ENCODE assay signal across 8 mouse cellular contexts in the genomic region with DNA sequence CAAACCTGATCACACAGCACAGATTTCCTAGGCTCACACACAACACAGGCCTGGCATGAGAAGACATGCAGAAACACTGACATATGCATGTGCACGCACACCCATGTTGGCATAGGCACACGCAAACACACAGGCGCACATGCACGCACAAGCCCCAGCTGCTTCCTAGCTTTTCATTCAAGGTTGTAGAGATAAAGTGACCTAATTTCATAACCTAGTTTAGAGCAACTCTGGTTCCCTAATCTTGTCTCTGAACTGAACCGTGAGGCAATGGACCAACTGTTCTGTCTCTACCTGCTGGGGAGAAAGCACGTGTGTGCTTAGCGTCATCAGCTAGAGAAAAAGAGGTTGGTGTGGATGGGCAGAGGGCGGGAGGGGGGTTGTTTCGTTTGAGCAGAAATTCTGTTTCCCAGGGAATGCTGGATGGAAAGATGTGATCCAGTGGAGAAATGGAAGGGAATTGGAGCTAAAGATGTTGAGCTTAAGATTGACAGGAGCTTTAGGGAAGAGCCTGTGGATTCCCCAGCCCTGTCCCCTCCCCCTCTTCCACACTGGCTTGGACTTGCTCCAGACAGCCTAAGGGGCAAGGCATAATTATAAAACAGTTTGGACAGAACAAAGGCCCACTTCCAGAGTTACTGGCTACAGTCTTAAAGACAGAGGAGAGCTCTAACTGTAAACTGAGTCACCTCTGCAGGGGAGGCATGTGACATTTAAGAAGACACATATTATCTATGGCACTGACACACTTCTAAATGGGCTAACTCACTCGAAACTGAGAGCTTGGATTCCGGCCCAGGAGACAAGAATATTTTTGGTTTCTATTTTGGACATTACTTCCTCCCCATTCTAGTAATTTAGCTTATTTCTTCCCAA.
DNase-seq lines count a peak whose midpoint lies in the region; ATAC-seq lines count a peak whose summit lies in the region.

No protein-coding gene starts in this region.

- H3K4me2 ChIP-seq in hindbrain, embryonic 15.5 days: no peak overlapping the region
- H3K4me2 ChIP-seq in hindbrain, embryonic 12.5 days (replicated peaks): no peak overlapping the region
- H3K4me2 ChIP-seq in heart, embryonic 16.5 days (ENCODE audit: low read depth, low read length): 0 out of 2 replicates have a peak overlapping the region, but pooled peaks have one; percentile 28

- no peak overlapping the region for H3K9ac ChIP-seq in hindbrain, embryonic 15.5 days
- no peak overlapping the region for H3K9ac ChIP-seq in hindbrain, embryonic 12.5 days
- no peak overlapping the region for H3K9ac ChIP-seq in heart, embryonic 16.5 days (ENCODE audit: low read length)

- peak; percentile 77 for DNase-seq in NIH3T3 (ENCODE audit: low read depth)
- peak; percentile 52 for DNase-seq in cerebellum, adult 9-10 months
- peak; percentile 30 for DNase-seq in right cerebral cortex, postnatal 14 days
- no peak for DNase-seq in urinary bladder, postnatal 25 days (ENCODE audit: low spot score)
- DNase-seq in ovary, postnatal 10 days (ENCODE audit: low spot score): no peak

- peaks cover 8% of the 10 kb centered on the region for H3K4me1 ChIP-seq in hindbrain, embryonic 15.5 days (replicated peaks)
- H3K4me1 ChIP-seq in hindbrain, embryonic 12.5 days: peaks cover 9% of the 10 kb centered on the region
- peaks cover 20% of the 10 kb centered on the region for H3K4me1 ChIP-seq in heart, embryonic 16.5 days (ENCODE audit: control insufficient read depth, insufficient read depth, low read length)

- no peak overlapping the region for H3K4me3 ChIP-seq in hindbrain, embryonic 15.5 days
- no peak overlapping the region for H3K4me3 ChIP-seq in hindbrain, embryonic 12.5 days
- no peak overlapping the region for H3K4me3 ChIP-seq in heart, embryonic 16.5 days (ENCODE audit: low read length)

- no peaks in the 10 kb centered on the region for H3K9me3 ChIP-seq in hindbrain, embryonic 15.5 days
- H3K9me3 ChIP-seq in hindbrain, embryonic 12.5 days (replicated peaks): no peaks in the 10 kb centered on the region
- no peaks in the 10 kb centered on the region for H3K9me3 ChIP-seq in heart, embryonic 16.5 days (replicated peaks; ENCODE audit: control insufficient read depth, low read length)

- no peaks in the 10 kb centered on the region for H3K27me3 ChIP-seq in hindbrain, embryonic 15.5 days
- no peaks in the 10 kb centered on the region for H3K27me3 ChIP-seq in hindbrain, embryonic 12.5 days
- H3K27me3 ChIP-seq in heart, embryonic 16.5 days (ENCODE audit: control insufficient read depth, insufficient read depth, low read length): no peaks in the 10 kb centered on the region

- H3K36me3 ChIP-seq in hindbrain, embryonic 15.5 days: no peaks in the 10 kb centered on the region
- no peaks in the 10 kb centered on the region for H3K36me3 ChIP-seq in hindbrain, embryonic 12.5 days
- H3K36me3 ChIP-seq in heart, embryonic 16.5 days (ENCODE audit: control insufficient read depth, insufficient read depth): no peaks in the 10 kb centered on the region

- ATAC-seq in hindbrain, embryonic 15.5 days (ENCODE audit: low FRiP score, low read depth): peak; percentile 48; the same call in 1 of the 2 replicates
- ATAC-seq in hindbrain, embryonic 12.5 days (ENCODE audit: low FRiP score): no peak
- peak; percentile 58; the same call in 1 of the 2 replicates for ATAC-seq in heart, embryonic 16.5 days (replicated peaks; ENCODE audit: extremely low read depth, insufficient read depth, low FRiP score)

- H3K27ac ChIP-seq in hindbrain, embryonic 15.5 days (replicated peaks): peak overlapping the region; percentile 13; the same call in 1 of the 2 replicates
- no peak overlapping the region for H3K27ac ChIP-seq in hindbrain, embryonic 12.5 days
- peak overlapping the region; percentile 66 for H3K27ac ChIP-seq in heart, embryonic 16.5 days (ENCODE audit: low read length)

- 74% methylated on average over 11 of the region's 11 CpGs for WGBS in hindbrain, embryonic 15.5 days
- WGBS in hindbrain, embryonic 12.5 days: 91% methylated on average over 11 of the region's 11 CpGs
- WGBS in heart, embryonic 16.5 days: 59% methylated on average over 11 of the region's 11 CpGs

Comparison
In these comparisons a context has a peak if more than half of its experiments do, and no peak if none do; other contexts are left out.
1. DNase-seq: peak in NIH3T3 (single experiment), cerebellum, adult 9-10 months (single experiment) and right cerebral cortex, postnatal 14 days (single experiment); none in urinary bladder, postnatal 25 days (single experiment) and ovary, postnatal 10 days (single experiment).